Comparison of ENCODE assay signal across 8 mouse cellular contexts in genomic region chr10:73098966-73099845, GRCm38 (mm10). TPM values are rescaled to one million over a fixed set of nuclear protein-coding genes. Genes with fewer than 3 reads are reported as not detected.
DNase-seq lines count a peak whose midpoint lies in the region; ATAC-seq and TF ChIP-seq lines count a peak whose summit lies in the region.

Pcdh15 (plus strand) TSS chr10:73099342.

- H3K27ac ChIP-seq in lung, embryonic 15.5 days = no peak within 1 kb of the TSS
- peak within 1 kb of the TSS; percentile 77 for H3K27ac ChIP-seq in hindbrain, embryonic 14.5 days
- H3K27ac ChIP-seq in liver, embryonic 14.5 days = no peak within 1 kb of the TSS

- peak; percentile 9 for DNase-seq in adrenal gland, postnatal 14 days
- DNase-seq in adrenal gland, postnatal 4 days (ENCODE audit: low spot score in 2 of 2) = no peak
- no peak for DNase-seq in lung, postnatal 25 days (ENCODE audit: low spot score)
- peak; percentile 46 for DNase-seq in hindbrain, embryonic 14.5 days (ENCODE audit: low spot score)
- DNase-seq in liver, embryonic 14.5 days (ENCODE audit: low read depth in 3 of 3, low spot score in 3 of 3) = no peak
- peak; percentile 21 to 45 for DNase-seq in right cerebral cortex, postnatal 36 days (ENCODE audit: low spot score in 2 of 2)

- H3K9me3 ChIP-seq in lung, embryonic 15.5 days = no peaks in the 10 kb centered on the region
- no peaks in the 10 kb centered on the region for H3K9me3 ChIP-seq in hindbrain, embryonic 14.5 days (ENCODE audit: control insufficient read depth, low read length)
- H3K9me3 ChIP-seq in liver, embryonic 14.5 days (ENCODE audit: control insufficient read depth, low read length) = no peaks in the 10 kb centered on the region

- 0 out of 2 replicates have a peak within 1 kb of the TSS, but pooled peaks have one; percentile 7 for H3K9ac ChIP-seq in lung, embryonic 15.5 days
- H3K9ac ChIP-seq in hindbrain, embryonic 14.5 days = peak within 1 kb of the TSS; percentile 81
- no peak within 1 kb of the TSS for H3K9ac ChIP-seq in liver, embryonic 14.5 days (replicated peaks)

- WGBS in lung, embryonic 15.5 days = 2% methylated on average over 79 of the region's 79 CpGs
- WGBS in hindbrain, embryonic 14.5 days = under 1% methylated on average over 78 of the region's 79 CpGs
- 2% methylated on average over 78 of the region's 79 CpGs for WGBS in liver, embryonic 14.5 days (ENCODE audit: insufficient replicate concordance)

- TF ChIP-seq EP300 in liver, embryonic 14.5 days (IDR thresholded peaks at IDR 0.05; ENCODE audit: low read depth) = no peak

- peak; percentile 16; the same call in 1 of the 2 replicates for ATAC-seq in lung, embryonic 15.5 days (ENCODE audit: borderline replicate concordance, extremely low read depth, low FRiP score, low TSS enrichment)
- peak; percentile 28 for ATAC-seq in hindbrain, embryonic 14.5 days (ENCODE audit: low FRiP score)
- no peak for ATAC-seq in liver, embryonic 14.5 days (ENCODE audit: insufficient read depth)
- ATAC-seq in erythroblast, adult 5-6 weeks (replicated peaks; ENCODE audit: low FRiP score, poor library complexity, severe bottlenecking) = no peak

- peaks cover 18% of the 10 kb centered on the region for H3K4me1 ChIP-seq in lung, embryonic 15.5 days
- H3K4me1 ChIP-seq in hindbrain, embryonic 14.5 days (replicated peaks; ENCODE audit: control insufficient read depth, insufficient read depth, low read length) = peaks cover 12% of the 10 kb centered on the region
- no peaks in the 10 kb centered on the region for H3K4me1 ChIP-seq in liver, embryonic 14.5 days (replicated peaks; ENCODE audit: control insufficient read depth in 2 of 2, insufficient read depth in 2 of 2, low read length in 1 of 2)

- H3K4me2 ChIP-seq in lung, embryonic 15.5 days = peak within 1 kb of the TSS; percentile 93
- peak within 1 kb of the TSS; percentile 87 for H3K4me2 ChIP-seq in hindbrain, embryonic 14.5 days (replicated peaks)
- H3K4me2 ChIP-seq in liver, embryonic 14.5 days (ENCODE audit: low read depth) = peak within 1 kb of the TSS; percentile 32

- H3K4me3 ChIP-seq in lung, embryonic 15.5 days = peak within 1 kb of the TSS; percentile 47
- H3K4me3 ChIP-seq in hindbrain, embryonic 14.5 days (replicated peaks; ENCODE audit: low read length) = peak within 1 kb of the TSS; percentile 77
- H3K4me3 ChIP-seq in liver, embryonic 14.5 days (ENCODE audit: insufficient read depth in 1 of 2, low read depth in 2 of 2, low read length in 2 of 2) = peak within 1 kb of the TSS in 1 of 2 experiments; percentile 21; a peak in 2 of 4 replicates

- H3K27me3 ChIP-seq in lung, embryonic 15.5 days = peaks cover 71% of the 10 kb centered on the region
- H3K27me3 ChIP-seq in hindbrain, embryonic 14.5 days (ENCODE audit: control insufficient read depth, insufficient read depth, low read length) = peaks cover 20% of the 10 kb centered on the region; the same call in 1 of the 2 replicates
- H3K27me3 ChIP-seq in liver, embryonic 14.5 days (ENCODE audit: control insufficient read depth, insufficient read depth, low read length) = peaks cover 29% of the 10 kb centered on the region

- no peaks in the 10 kb centered on the region for H3K36me3 ChIP-seq in lung, embryonic 15.5 days
- no peaks in the 10 kb centered on the region for H3K36me3 ChIP-seq in hindbrain, embryonic 14.5 days (replicated peaks; ENCODE audit: control insufficient read depth, insufficient read depth)
- no peaks in the 10 kb centered on the region for H3K36me3 ChIP-seq in liver, embryonic 14.5 days (replicated peaks; ENCODE audit: control insufficient read depth, insufficient read depth, low read depth)

- TF ChIP-seq CTCF in liver, embryonic 14.5 days (IDR thresholded peaks at IDR 0.05; ENCODE audit: low read depth) = no peak

RNA-seq across cellular contexts. Expression of gene Pcdh15, which starts in this region (rescaled TPM):
- 6.0 and 6.6 TPM in 2 replicates for total RNA-seq in adrenal gland, postnatal 14 days (2021)
- 1 to 10 TPM; 6.0 to 8.3 TPM for total RNA-seq in adrenal gland, postnatal 4 days (2021)
- polyA plus RNA-seq in lung, embryonic 15.5 days (2015; fragmentation: Nextera tagmentation; extraction: Ambion mirVana) = 0.03 and 0.29 TPM in 2 replicates
- 10.4 and 14.9 TPM in 2 replicates for polyA plus RNA-seq in hindbrain, embryonic 14.5 days (2014; fragmentation: Nextera tagmentation; extraction: Ambion mirVana)
- 0.02 and 0.03 TPM in 2 replicates for polyA plus RNA-seq in liver, embryonic 14.5 days (2012; rRNA removed)
- not detected in 2 replicates for polyA plus RNA-seq in liver, embryonic 14.5 days (2014; fragmentation: Nextera tagmentation; extraction: Ambion mirVana)
- not detected in 2 replicates for total RNA-seq in erythroblast, adult 5-6 weeks (2015; ENCODE audit: low replicate concordance)
- 3.0 TPM in 1 of 2 replicates, not detected in the other for total RNA-seq in erythroblast, adult 5-6 weeks (2017; ENCODE audit: low replicate concordance)

Comparison
In these comparisons a context has a peak if more than half of its experiments do, and no peak if none do; other contexts are left out.
1. DNase-seq: peak in adrenal gland, postnatal 14 days (single experiment), hindbrain, embryonic 14.5 days (single experiment) and right cerebral cortex, postnatal 36 days (2 of 2); none in adrenal gland, postnatal 4 days (0 of 2), lung, postnatal 25 days (single experiment) and liver, embryonic 14.5 days (0 of 3).
2. Peak in ATAC-seq, H3K4me3 ChIP-seq, H3K9ac ChIP-seq and H3K4me2 ChIP-seq in lung, embryonic 15.5 days; RNA of the gene not detected or under 1 TPM.
3. H3K4me2 ChIP-seq: peak in every context shown above with its lines; median percentile 93 in lung, embryonic 15.5 days; 87 in hindbrain, embryonic 14.5 days; 32 in liver, embryonic 14.5 days.